Mouse (Mus musculus): ENCODE data around the gene Bckdha. TPM values are rescaled to one million over a fixed set of nuclear protein-coding genes. Genes with fewer than 3 reads are reported as not detected.

Bckdha gene
- total RNA-seq (2021): 100 to 1,000 TPM; 232 to 288 TPM
- long read RNA-seq, experiment 1, transcript Bckdha-201 (9 exons, 1,899 nt): major isoform, 191 of 221 reads
- long read RNA-seq, experiment 1, partial matches to known transcripts: 21 of 221 reads
- long read RNA-seq, experiment 1, other reads (novel, unspliced or antisense): 9 of 221 reads
- long read RNA-seq, experiment 2, transcript Bckdha-201 (9 exons, 1,899 nt): major isoform, 229 of 366 reads
- long read RNA-seq, experiment 2, partial matches to known transcripts: 122 of 366 reads
- long read RNA-seq, experiment 2, other reads (novel, unspliced or antisense): 15 of 366 reads

- peak; percentile 95 for DNase-seq (ENCODE audit: low spot score in 2 of 2)
These were observed at the start of gene Bckdha, which contains the start of gene Exosc5 for GRCm38 (mm10) chr7:25658657-25659472. Gene Bckdha, minus strand, starts transcription at chr7:25658981. Gene Exosc5, plus strand, starts transcription at chr7:25659164.

GRCm38 (mm10) chr7:25707581-25708292 is 49.0 kb upstream of the Bckdha start:
- DNase-seq (ENCODE audit: low spot score in 2 of 2): no peak

- DNase-seq (ENCODE audit: low spot score in 2 of 2): no peak
These were observed 47.9 kb upstream of the Bckdha start for GRCm38 (mm10) chr7:25706578-25707170.

GRCm38 (mm10) chr7:25705801-25706251 is 47.0 kb upstream of the Bckdha start:
- DNase-seq (ENCODE audit: low spot score in 2 of 2): no peak

- no peak for DNase-seq (ENCODE audit: low spot score in 2 of 2)
These were observed 46.1 kb upstream of the Bckdha start for GRCm38 (mm10) chr7:25704716-25705364.

- DNase-seq (ENCODE audit: low spot score in 2 of 2): no peak
These were observed 45.2 kb upstream of the Bckdha start for GRCm38 (mm10) chr7:25703793-25704494.

- DNase-seq (ENCODE audit: low spot score in 2 of 2): no peak
These were observed 43.6 kb upstream of the Bckdha start for GRCm38 (mm10) chr7:25702350-25702749.

GRCm38 (mm10) chr7:25700732-25701131 is 42.0 kb upstream of the Bckdha start:
- DNase-seq (ENCODE audit: low spot score in 2 of 2): no peak

- no peak for DNase-seq (ENCODE audit: low spot score in 2 of 2)
These were observed 41.1 kb upstream of the Bckdha start for GRCm38 (mm10) chr7:25699851-25700250.

- no peak for DNase-seq (ENCODE audit: low spot score in 2 of 2)
These were observed 35.3 kb upstream of the Bckdha start for GRCm38 (mm10) chr7:25694104-25694503.

GRCm38 (mm10) chr7:25690051-25690450 is 31.3 kb upstream of the Bckdha start:
- DNase-seq (ENCODE audit: low spot score in 2 of 2): no peak

GRCm38 (mm10) chr7:25689603-25690021 is 30.8 kb upstream of the Bckdha start:
- DNase-seq (ENCODE audit: low spot score in 2 of 2): no peak

GRCm38 (mm10) chr7:25688810-25689586 is 30.2 kb upstream of the Bckdha start:
- DNase-seq (ENCODE audit: low spot score in 2 of 2): peak; percentile 57 to 74

GRCm38 (mm10) chr7:25687811-25688401 is 29.1 kb upstream of the Bckdha start:
- DNase-seq (ENCODE audit: low spot score in 2 of 2): peak; percentile 44 to 72

- DNase-seq (ENCODE audit: low spot score in 2 of 2): peak; percentile 71 to 87
These were observed 28.1 kb upstream of the Bckdha start, which contains the start of gene Tgfb1 for GRCm38 (mm10) chr7:25686680-25687531. Gene Tgfb1, plus strand, starts transcription at chr7:25687002.

GRCm38 (mm10) chr7:25685926-25686470 is 27.2 kb upstream of the Bckdha start:
- DNase-seq (ENCODE audit: low spot score in 2 of 2): no peak

GRCm38 (mm10) chr7:25684659-25685058 is 25.9 kb upstream of the Bckdha start:
- no peak for DNase-seq (ENCODE audit: low spot score in 2 of 2)

Measured in adrenal gland, adult 18-20 months (tissue).